Mouse (Mus musculus) kidney, adult 2 months (tissue): Measurements from ENCODE around the gene Gm38394. TPM values are rescaled to one million over a fixed set of nuclear protein-coding genes. Genes with fewer than 3 reads are reported as not detected.
"Not testable (repeated sequence)": the region's sequence is repeated elsewhere in the genome, so short reads cannot be mapped to it uniquely, and the experiment has no call there.

Source experiments
- DNase-seq: peaks from one replicate; pipeline ENCODE4 v3.0.0; 2021
- H3K27ac ChIP-seq: fragments of 200-500 bp; 2 replicates; pipeline ENCODE4 v1.5.1; 2012; ENCODE audit warnings: low read depth, low read length, control low read depth, inconsistent platforms; ENCODE audit not compliant: insufficient read depth
- H3K27me3 ChIP-seq: fragments of 200-500 bp; replicated peaks from 2 replicates; pipeline ENCODE4 v1.6.1; 2012; ENCODE audit warnings: mild to moderate bottlenecking, moderate library complexity, low read length, inconsistent platforms; ENCODE audit not compliant: control insufficient read depth, insufficient read depth
- H3K36me3 ChIP-seq: fragments of 200-500 bp; 2 replicates; pipeline ENCODE4 v1.6.1; 2012; ENCODE audit warnings: mild to moderate bottlenecking, moderate library complexity, low read length, inconsistent platforms; ENCODE audit not compliant: control insufficient read depth, insufficient read depth
- H3K4me1 ChIP-seq: fragments of 200-500 bp; 2 replicates; pipeline ENCODE4 v1.6.1; 2011; ENCODE audit warnings: low read length; ENCODE audit not compliant: control insufficient read depth, insufficient read depth
- H3K4me3 ChIP-seq: fragments of 200-500 bp; 2 replicates; pipeline ENCODE4 v1.5.1; 2011; ENCODE audit warnings: mild to moderate bottlenecking, low read depth, low read length, control low read depth; ENCODE audit not compliant: insufficient read depth
- CTCF ChIP-seq: fragments of 200-500 bp; conservative IDR thresholded peaks from 2 replicates; pipeline ENCODE4 v1.5.1; 2011; ENCODE audit warnings: low read depth, mild to moderate bottlenecking, control low read depth, low read length, moderate library complexity, mixed read lengths; ENCODE audit not compliant: insufficient read depth, insufficient read length
- POLR2A ChIP-seq: fragments of 200-500 bp; IDR thresholded peaks from one replicate; pipeline ENCODE4 v1.6.1; 2011; ENCODE audit warnings: low read depth, low read length, control low read depth
- whole genome bisulfite sequencing: fragments of 180-500 bp; shearing (Covaris S2); methylation state at CpG from one replicate; pipeline ENCODE4 v1.1.7; 2018; 5-methylcytosine and 5-hydroxymethylcytosine counted together
- polyA plus RNA-seq: library from polyadenylated mRNA; depleted of rRNA; stranded (reverse); fragments of >200 nt; gene quantifications from 2 replicates; pipeline ENCODE4 v1.2.3, GENCODE M21; 2012

The Gm38394 gene
- polyA plus RNA-seq, 1 experiment, result 2.1 TPM

DNA sequence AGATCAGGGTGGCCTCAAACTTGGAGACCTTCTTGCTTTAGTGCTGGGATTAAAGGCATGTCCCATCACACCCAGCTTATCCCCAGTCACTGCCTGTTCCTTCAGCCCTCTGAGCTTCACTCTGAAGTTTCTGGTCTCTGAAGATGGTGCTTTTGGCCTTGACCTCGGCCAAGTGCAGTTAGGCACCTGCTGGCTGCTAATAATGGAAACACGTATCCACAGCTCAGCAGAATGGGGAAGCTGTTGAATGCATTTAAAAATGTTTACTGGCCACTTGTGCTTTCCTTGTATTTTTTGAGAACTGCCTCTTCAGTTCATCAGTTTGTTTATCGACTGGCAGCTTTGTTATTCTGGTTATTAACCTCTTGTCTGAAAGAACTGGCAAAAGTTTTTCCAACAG is 10.7 kb upstream of the Gm38394 start:
- Histone ChIP-seq H3K27me3 (no peaks in the 10 kb centered on the region), H3K4me3 (no peak overlapping the region), H3K36me3 (no peaks in the 10 kb centered on the region), H3K27ac (no peak overlapping the region), H3K4me1 (no peaks in the 10 kb centered on the region)
- DNase-seq, result no peak
- WGBS, result 74% methylated on average over 3 of the region's 3 CpGs
- TF ChIP-seq CTCF, result no peak
- TF ChIP-seq POLR2A, result no peak

- no peak overlapping the region for H3K4me3 ChIP-seq
- TF ChIP-seq POLR2A, result no peak
- H3K27ac ChIP-seq, result no peak overlapping the region
- no peaks in the 10 kb centered on the region for H3K27me3 ChIP-seq
- H3K4me1 ChIP-seq, result no peaks in the 10 kb centered on the region
- 81% methylated on average over 3 of the region's 3 CpGs for WGBS
- no peak for DNase-seq
- no peaks in the 10 kb centered on the region for H3K36me3 ChIP-seq
Observed at GRCm38 (mm10) chr1:133671266-133671665, 10.1 kb upstream of the Gm38394 start.

GRCm38 (mm10) chr1:133670776-133671175 is 9.7 kb upstream of the Gm38394 start:
- Histone ChIP-seq H3K4me1 (no peaks in the 10 kb centered on the region), H3K36me3 (no peaks in the 10 kb centered on the region), H3K27me3 (no peaks in the 10 kb centered on the region), H3K27ac (no peak overlapping the region), H3K4me3 (no peak overlapping the region)
- 73% methylated on average over 6 of the region's 6 CpGs for WGBS
- no peak for DNase-seq
- no peak for TF ChIP-seq POLR2A

- no peaks in the 10 kb centered on the region for H3K36me3 ChIP-seq
- no peak overlapping the region for H3K27ac ChIP-seq
- TF ChIP-seq CTCF, result no peak
- TF ChIP-seq POLR2A, result no peak
- no peaks in the 10 kb centered on the region for H3K4me1 ChIP-seq
- no peaks in the 10 kb centered on the region for H3K27me3 ChIP-seq
- DNase-seq, result no peak
- WGBS, result 88% methylated on average over 12 of the region's 12 CpGs
- no peak overlapping the region for H3K4me3 ChIP-seq
Observed at GRCm38 (mm10) chr1:133670190-133670589, 9.1 kb upstream of the Gm38394 start.

DNA sequence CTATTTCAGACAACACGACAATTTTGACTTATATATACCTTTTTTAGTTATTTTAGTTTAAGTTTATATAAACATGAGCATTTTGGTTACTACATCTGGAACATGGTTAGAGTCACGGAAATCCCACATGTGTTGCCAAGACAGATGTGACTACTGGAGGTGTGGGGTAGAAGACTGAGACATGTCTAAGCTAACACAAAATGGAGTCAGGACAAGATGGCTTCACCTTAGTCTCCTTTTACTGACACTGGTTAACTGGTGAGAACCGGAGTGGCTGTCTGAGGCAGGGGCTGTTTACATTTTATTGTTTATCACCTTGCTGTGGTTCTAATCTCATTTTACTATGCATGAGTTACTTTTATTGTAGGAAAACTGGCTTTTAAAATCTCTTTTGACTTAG is 7.5 kb upstream of the Gm38394 start:
- Histone ChIP-seq H3K27ac (no peak overlapping the region), H3K36me3 (no peaks in the 10 kb centered on the region), H3K4me3 (no peak overlapping the region), H3K27me3 (no peaks in the 10 kb centered on the region), H3K4me1 (no peaks in the 10 kb centered on the region)
- 88% methylated on average over 3 of the region's 3 CpGs for WGBS
- no peak for DNase-seq
- TF ChIP-seq POLR2A (no peak), CTCF (no peak)

- Histone ChIP-seq H3K27ac (no peak overlapping the region), H3K4me1 (no peaks in the 10 kb centered on the region), H3K4me3 (no peak overlapping the region), H3K36me3 (no peaks in the 10 kb centered on the region), H3K27me3 (no peaks in the 10 kb centered on the region)
- no peak for DNase-seq
- TF ChIP-seq CTCF (no peak), POLR2A (no peak)
- WGBS, result 94% methylated on average over 7 of the region's 7 CpGs
Observed at GRCm38 (mm10) chr1:133667721-133668120, 6.6 kb upstream of the Gm38394 start.

DNA sequence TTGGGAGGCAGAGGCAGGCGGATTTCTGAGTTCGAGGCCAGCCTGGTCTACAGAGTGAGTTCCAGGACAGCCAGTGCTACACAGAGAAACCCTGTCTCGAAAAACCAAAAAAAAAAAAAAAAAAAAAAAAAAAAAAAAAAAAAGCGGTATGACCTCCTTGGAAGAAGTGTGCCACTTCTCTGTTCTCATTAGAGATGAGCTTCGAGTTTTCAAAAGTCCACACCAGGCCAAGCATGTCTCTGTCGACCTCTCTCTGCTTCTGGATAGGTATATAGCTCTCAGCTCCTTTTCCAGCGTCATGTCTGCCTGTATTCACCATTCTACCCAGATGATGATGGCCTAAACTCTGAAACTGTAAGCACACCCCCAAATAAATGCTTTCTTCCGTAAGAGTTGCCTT is 4.6 kb upstream of the Gm38394 start:
- WGBS, result 88% methylated on average over 7 of the region's 8 CpGs
- H3K4me1 ChIP-seq, H3K27ac ChIP-seq, H3K4me3 ChIP-seq, DNase-seq, H3K27me3 ChIP-seq, H3K36me3 ChIP-seq: not testable (repeated sequence)

GRCm38 (mm10) chr1:133664203-133664970 is 3.3 kb upstream of the Gm38394 start:
- Histone ChIP-seq H3K4me1 (peaks cover 2% of the 10 kb centered on the region; the same call in 1 of the 2 replicates), H3K4me3 (no peak overlapping the region), H3K27me3 (no peaks in the 10 kb centered on the region), H3K27ac (no peak overlapping the region), H3K36me3 (no peaks in the 10 kb centered on the region)
- DNase-seq, result no peak
- TF ChIP-seq CTCF, result no peak
- 83% methylated on average over 11 of the region's 11 CpGs for WGBS
